Mouse (Mus musculus) regulatory T cell (primary cell): ENCODE data around the gene Krtap31-1.
"Not testable (repeated sequence)": the region's sequence is repeated elsewhere in the genome, so short reads cannot be mapped to it uniquely, and the experiment has no call there.

Source experiments
- in situ Hi-C: fragments of 300-600 bp; cut with MboI, MseI; formaldehyde crosslinking; loops from one replicate; pipeline ENCODE4 v1.15.1; 2025; ENCODE audit warnings: high pct_unique_total_duplicates

Gene Krtap31-1

DNA sequence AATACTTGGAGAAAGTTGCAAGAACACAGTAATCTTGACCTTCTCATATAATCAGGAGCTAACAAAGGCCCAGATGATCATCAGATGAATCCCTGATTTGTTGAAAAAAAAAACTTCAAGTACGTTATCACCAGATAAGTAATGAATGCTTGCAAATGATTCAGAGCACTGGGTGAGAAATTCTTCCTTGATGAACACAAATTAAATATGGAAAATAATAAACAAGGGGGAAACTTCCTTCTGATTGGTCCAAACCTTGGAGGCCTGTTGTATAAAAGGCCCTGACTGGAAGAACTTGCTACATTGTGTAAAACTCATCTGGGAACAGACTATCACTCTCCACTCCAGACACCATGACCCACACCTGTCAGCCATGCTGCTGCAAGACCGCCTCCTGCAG is at the start of gene Krtap31-1:
TSS of gene Krtap31-1 (plus strand) at position 301 of the 400 bp plus-strand sequence.
- in situ Hi-C loops: no loop called here

DNA sequence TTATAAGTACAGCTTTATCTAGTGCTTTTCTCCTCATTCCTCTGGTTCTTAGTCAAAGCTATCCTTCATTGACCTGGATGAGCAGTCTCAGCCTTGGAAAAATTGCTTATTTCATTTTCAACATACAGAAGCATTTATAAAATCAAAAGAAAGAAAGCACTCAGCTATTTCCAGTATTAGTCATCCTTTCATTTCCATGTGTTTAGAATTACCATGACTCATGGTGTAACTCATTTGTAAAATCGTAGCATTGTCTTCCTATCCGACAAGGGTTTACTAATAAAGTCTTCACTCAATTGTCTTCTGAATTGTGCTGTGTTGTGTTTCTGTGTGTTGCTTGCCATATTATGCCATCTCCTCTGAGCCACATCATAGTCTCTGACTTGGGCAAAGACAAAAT is 49.0 kb upstream of the Krtap31-1 start:
- in situ Hi-C loops: no loop called here

DNA sequence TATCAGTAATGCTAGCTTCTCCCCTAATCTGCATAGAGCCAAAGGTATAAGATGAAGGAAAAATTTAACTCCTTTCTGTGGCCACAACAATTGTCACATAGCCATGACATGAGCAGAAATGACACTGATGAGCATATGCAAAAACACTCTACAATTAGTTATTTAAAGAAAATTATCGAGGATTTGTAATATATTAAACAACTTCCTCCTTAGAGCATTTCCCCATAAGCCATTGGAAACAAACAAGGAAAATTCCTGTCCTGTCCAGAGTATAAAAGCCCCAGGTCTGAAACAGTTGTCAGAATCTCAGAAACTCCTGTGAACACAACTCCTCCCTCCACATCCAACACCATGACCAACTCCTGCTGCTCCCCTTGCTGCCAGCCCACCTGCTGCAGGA is 43.5 kb upstream of the Krtap31-1 start, which contains the start of gene Gm11559:
TSS of gene Gm11559 (plus strand) at position 301 of the 400 bp plus-strand sequence.
- in situ Hi-C loops: not testable (repeated sequence)

GRCm38 (mm10) chr11:99873089-99873488 is 34.6 kb upstream of the Krtap31-1 start, which contains the start of gene Krtap9-1:
Krtap9-1 (plus strand) TSS chr11:99873389.
- in situ Hi-C loops: not testable (repeated sequence)

DNA sequence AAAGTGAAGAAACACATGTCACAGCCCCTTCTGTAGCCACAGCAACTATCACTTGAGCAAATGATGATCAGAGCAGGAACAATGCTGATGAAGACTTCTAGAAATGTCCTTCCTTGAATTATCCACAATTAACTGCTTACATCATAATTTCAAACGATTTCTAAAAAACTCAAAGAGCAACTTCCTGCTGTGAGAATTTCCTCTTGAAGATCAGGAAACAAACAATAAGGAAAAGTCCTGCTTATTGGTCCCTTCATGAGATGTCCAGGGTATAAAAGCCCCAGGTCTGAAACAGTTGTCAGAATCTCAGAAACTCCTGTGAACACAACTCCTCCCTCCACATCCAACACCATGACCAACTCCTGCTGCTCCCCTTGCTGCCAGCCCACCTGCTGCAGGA is 28.8 kb upstream of the Krtap31-1 start, which contains the start of gene Gm11567:
TSS of gene Gm11567 (plus strand) at position 301 of the 400 bp plus-strand sequence.
- in situ Hi-C loops: not testable (repeated sequence)

GRCm38 (mm10) chr11:99914451-99914850 is 6.7 kb downstream of the Krtap31-1 start, which contains the start of gene Gm11565:
Gm11565 (plus strand) TSS chr11:99914751.
- in situ Hi-C loops: no loop called here

DNA sequence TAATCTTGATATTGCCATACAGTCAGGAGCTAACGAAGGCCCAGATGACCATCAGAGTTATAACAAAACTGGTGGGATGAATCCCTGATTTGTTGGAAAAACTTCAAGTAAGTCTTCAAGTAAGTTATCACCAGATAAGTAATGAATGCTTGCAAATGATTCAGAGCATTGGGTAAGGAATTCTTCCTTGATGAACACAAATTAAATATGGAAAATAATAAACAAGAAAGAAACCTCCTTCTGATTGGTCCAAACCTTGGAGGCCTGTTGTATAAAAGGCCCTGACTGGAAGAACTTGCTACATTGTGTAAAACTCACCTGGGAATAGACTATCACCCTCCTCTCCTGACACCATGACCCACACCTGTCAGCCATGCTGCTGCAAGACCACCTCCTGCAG is 28.3 kb downstream of the Krtap31-1 start, which contains the start of gene Krtap31-2:
TSS of gene Krtap31-2 (plus strand) at position 301 of the 400 bp plus-strand sequence.
- in situ Hi-C loops: no loop called here

DNA sequence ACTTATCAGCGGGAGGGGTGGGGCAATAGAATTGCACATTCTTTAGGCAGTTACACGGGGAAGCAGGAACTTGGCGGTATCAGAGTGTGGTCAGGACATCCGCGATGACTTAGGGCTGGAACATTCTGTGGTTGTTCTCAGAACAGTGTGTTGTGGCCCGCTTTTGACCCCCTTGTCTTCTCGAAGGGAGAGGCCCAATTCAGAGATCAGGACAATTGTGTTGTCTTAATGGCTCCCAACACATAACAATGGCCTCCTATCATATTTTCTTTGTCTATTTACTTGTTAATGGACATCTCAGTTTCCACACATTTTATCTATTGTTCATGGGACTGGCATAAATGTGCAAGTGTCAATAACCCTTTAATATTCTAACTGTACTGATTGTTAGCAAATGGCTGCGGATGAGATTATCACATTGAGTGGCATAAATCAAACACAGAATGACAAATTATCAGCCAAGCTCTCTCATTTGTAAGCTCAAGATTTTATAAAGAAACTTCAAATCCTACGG is 30.1 kb downstream of the Krtap31-1 start:
- in situ Hi-C loops: no loop called here

DNA sequence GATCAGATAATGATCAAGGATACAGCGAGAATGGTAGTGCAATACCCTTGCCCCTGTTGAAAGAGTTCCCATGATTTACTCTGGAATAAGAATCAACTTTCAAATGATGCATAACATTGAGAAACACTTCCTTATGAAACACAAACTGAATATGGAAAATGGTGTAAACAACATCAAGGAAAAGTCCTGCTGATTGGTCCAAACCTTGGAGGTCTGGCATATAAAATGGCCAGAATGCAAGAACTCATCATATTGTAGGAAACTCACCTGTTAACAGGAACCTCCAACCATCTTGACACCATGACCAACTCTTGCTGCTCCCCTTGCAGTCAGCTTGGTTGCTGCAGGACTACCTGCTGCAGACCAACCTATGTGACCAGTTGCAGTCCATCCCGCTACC is 40.5 kb downstream of the Krtap31-1 start, which contains the start of gene Krtap9-5:
TSS of gene Krtap9-5 (plus strand) at position 301 of the 400 bp plus-strand sequence.
- in situ Hi-C loops: no loop called here
